Mouse (Mus musculus) midbrain, postnatal 0 days (tissue): ENCODE measurements around the gene Itga8. TPM values are rescaled to one million over a fixed set of nuclear protein-coding genes. Genes with fewer than 3 reads are reported as not detected.

Experiments
- ATAC-seq: fragments of 200-750 bp; cut with Nextera tagmentation; 2 replicates; pipeline ENCODE4 v1.8.0; 2017; ENCODE audit warnings: moderate number of reproducible peaks, mild to moderate bottlenecking, moderate TSS enrichment, moderate library complexity; ENCODE audit not compliant: low FRiP score
- DNase-seq: peaks from one replicate; pipeline ENCODE4 v3.0.0-alpha.2; 2015; ENCODE audit warnings: low spot score
- H3K27ac ChIP-seq: fragments of 300-500 bp; sonication (generic); 2 replicates; pipeline ENCODE4 v1.5.1; 2014; ENCODE audit warnings: low read depth, mild to moderate bottlenecking, low read length, mixed read lengths
- H3K27me3 ChIP-seq: fragments of 300-500 bp; sonication (generic); 2 replicates; pipeline ENCODE4 v1.6.1; 2014; ENCODE audit warnings: low read length, control low read depth, mixed read lengths; ENCODE audit not compliant: insufficient read depth
- H3K36me3 ChIP-seq: fragments of 300-500 bp; sonication (generic); 2 replicates; pipeline ENCODE4 v1.6.1; 2014; ENCODE audit warnings: low read length, control low read depth, mixed read lengths; ENCODE audit not compliant: insufficient read depth
- H3K4me1 ChIP-seq: fragments of 300-500 bp; sonication (generic); 2 replicates; pipeline ENCODE4 v1.6.1; 2014; ENCODE audit warnings: mild to moderate bottlenecking, control low read depth, antibody characterized with exemption, low read length, mixed read lengths; ENCODE audit not compliant: insufficient read depth
- H3K4me2 ChIP-seq: fragments of 300-500 bp; sonication (generic); 2 replicates; pipeline ENCODE4 v1.6.1; 2014; ENCODE audit warnings: low read depth, mild to moderate bottlenecking, low read length, mixed read lengths; ENCODE audit not compliant: poor library complexity, severe bottlenecking
- H3K4me3 ChIP-seq: fragments of 300-500 bp; sonication (generic); 2 replicates; pipeline ENCODE4 v1.5.1; 2014; ENCODE audit warnings: low read depth, mild to moderate bottlenecking, low read length, moderate library complexity
- H3K9ac ChIP-seq: fragments of 300-500 bp; sonication (generic); replicated peaks from 2 replicates; pipeline ENCODE4 v1.6.1; 2014; ENCODE audit warnings: mild to moderate bottlenecking, low read length, moderate library complexity, mixed read lengths; ENCODE audit not compliant: poor library complexity, severe bottlenecking
- H3K9me3 ChIP-seq: fragments of 300-500 bp; sonication (generic); 2 replicates; pipeline ENCODE4 v1.6.1; 2016; ENCODE audit warnings: low read length, control low read depth
- CTCF ChIP-seq: IDR thresholded peaks from 2 replicates; pipeline ENCODE4 v1.5.1; 2016; ENCODE audit warnings: antibody characterized with exemption, mild to moderate bottlenecking
- WGBS: fragments of 180-500 bp; shearing (Covaris S2); extraction: QIAGEN DNeasy Blood & Tissue Kit; methylation state at CpG from one replicate; pipeline ENCODE4 v1.1.7; 2014; 5-methylcytosine and 5-hydroxymethylcytosine counted together
- polyA plus RNA-seq: library from polyadenylated mRNA; unstranded; fragments of >200 nt; fragmentation: Nextera tagmentation; extraction: Ambion mirVana; gene quantifications from 2 replicates; pipeline ENCODE4 v1.2.1, GENCODE M21; 2015
- total RNA-seq: library from RNA; depleted of rRNA; stranded (reverse); fragments of >200 nt; gene quantifications from 2 replicates; pipeline ENCODE4 v1.2.3, GENCODE M21; 2014

The Itga8 gene
- total and polyA plus RNA-seq, 2 experiments from 2014 or later, result 1.3 to 5.4 TPM

- peak; percentile 48 for DNase-seq
- Histone ChIP-seq H3K4me3 (no peak overlapping the region), H3K9ac (no peak overlapping the region), H3K9me3 (no peaks in the 10 kb centered on the region), H3K27me3 (no peaks in the 10 kb centered on the region), H3K36me3 (no peaks in the 10 kb centered on the region), H3K4me1 (peaks cover 2% of the 10 kb centered on the region; the same call in 1 of the 2 replicates), H3K4me2 (peak overlapping the region; percentile 45; the same call in 1 of the 2 replicates), H3K27ac (no peak overlapping the region)
- no peak for ATAC-seq
- WGBS, result 20% methylated on average over 8 of the region's 8 CpGs
- no peak for TF ChIP-seq CTCF
Observed at GRCm38 (mm10) chr2:12328355-12329067, 26.8 kb upstream of the Itga8 start.

DNA sequence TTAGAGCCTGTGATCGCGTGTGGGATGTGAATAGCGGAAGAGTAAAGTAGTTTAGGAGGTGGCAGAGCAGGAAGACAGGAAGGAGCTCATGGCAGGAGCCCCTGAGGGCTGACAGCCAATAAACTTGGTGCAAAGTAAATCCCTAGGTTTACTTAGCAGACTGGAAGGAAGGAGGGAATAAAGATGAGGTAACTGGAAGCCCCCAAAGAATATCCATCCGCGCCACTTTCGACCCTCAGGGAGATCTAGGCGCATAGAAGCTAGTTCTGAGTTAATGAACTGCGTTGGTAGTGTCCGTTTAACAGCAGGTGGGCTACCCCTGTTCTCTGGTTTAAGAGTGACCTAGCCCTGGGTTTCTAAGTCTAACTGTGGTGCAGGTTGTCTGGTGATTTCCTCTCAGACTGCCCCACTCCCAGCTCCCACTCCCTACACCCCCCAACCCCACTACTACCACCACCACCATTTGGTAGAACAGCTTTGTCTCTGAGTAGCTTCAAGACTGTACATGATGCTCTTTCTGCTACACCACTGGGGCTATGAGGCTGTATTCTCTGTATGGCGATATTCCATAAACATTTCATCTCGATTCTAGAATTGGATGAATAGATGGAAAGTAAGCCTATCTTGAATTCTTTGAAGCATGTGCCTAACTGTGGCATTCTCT lies 26.1 kb upstream of the Itga8 start:
- Histone ChIP-seq H3K27me3 (no peaks in the 10 kb centered on the region), H3K9ac (no peak overlapping the region), H3K4me2 (peak overlapping the region; percentile 45), H3K27ac (no peak overlapping the region), H3K9me3 (no peaks in the 10 kb centered on the region), H3K36me3 (no peaks in the 10 kb centered on the region), H3K4me1 (peaks cover 2% of the 10 kb centered on the region; the same call in 1 of the 2 replicates), H3K4me3 (peak overlapping the region; percentile 23)
- no peak for TF ChIP-seq CTCF
- ATAC-seq (0 out of 2 replicates have a peak, but pooled peaks have one; percentile 28), DNase-seq (no peak)
- 37% methylated on average over 11 of the region's 11 CpGs for WGBS

DNA sequence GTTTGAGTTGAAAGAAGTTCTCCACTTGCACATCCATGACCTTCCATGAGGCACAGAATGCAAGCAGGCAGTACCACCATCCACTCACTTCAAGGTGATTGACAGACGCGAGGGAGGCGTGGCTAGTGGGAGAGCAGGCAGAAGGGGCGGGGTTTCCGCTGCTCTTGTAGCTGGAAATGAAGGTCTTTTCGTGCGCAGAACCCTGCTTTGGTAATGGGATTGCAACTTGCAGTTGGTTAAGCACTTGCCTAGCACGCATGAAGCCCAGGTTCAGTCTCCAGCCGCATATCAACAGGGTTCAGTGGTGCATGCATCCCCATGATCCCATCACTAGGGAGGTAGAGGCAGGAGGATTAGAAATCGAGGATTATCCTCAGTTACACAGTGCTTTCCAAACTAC lies 25.5 kb upstream of the Itga8 start:
- H3K9me3 ChIP-seq, result no peaks in the 10 kb centered on the region
- 17% methylated on average over 10 of the region's 10 CpGs for WGBS
- DNase-seq (peak; percentile 47), ATAC-seq (peak; percentile 57; the same call in 1 of the 2 replicates)
- H3K4me3 ChIP-seq, result peak overlapping the region; percentile 23
- H3K27ac ChIP-seq, result no peak overlapping the region
- H3K27me3 ChIP-seq, result no peaks in the 10 kb centered on the region
- TF ChIP-seq CTCF, result no peak
- H3K4me1 ChIP-seq, result peaks cover 2% of the 10 kb centered on the region; the same call in 1 of the 2 replicates
- H3K4me2 ChIP-seq, result peak overlapping the region; percentile 45
- H3K36me3 ChIP-seq, result no peaks in the 10 kb centered on the region
- H3K9ac ChIP-seq, result no peak overlapping the region

- Histone ChIP-seq H3K9ac (no peak overlapping the region), H3K9me3 (no peaks in the 10 kb centered on the region), H3K4me3 (no peak overlapping the region), H3K4me1 (peaks cover 2% of the 10 kb centered on the region; the same call in 1 of the 2 replicates), H3K4me2 (no peak overlapping the region), H3K36me3 (no peaks in the 10 kb centered on the region), H3K27me3 (no peaks in the 10 kb centered on the region), H3K27ac (no peak overlapping the region)
- no peak for TF ChIP-seq CTCF
- ATAC-seq (no peak), DNase-seq (no peak)
- WGBS, result 86% methylated on average over 2 of the region's 2 CpGs
Observed at GRCm38 (mm10) chr2:12325868-12326267, 24.1 kb upstream of the Itga8 start.

- no peak for DNase-seq
- no peaks in the 10 kb centered on the region for H3K9me3 ChIP-seq
- 79% methylated on average over 6 of the region's 6 CpGs for WGBS
Observed at GRCm38 (mm10) chr2:12325417-12325816, 23.7 kb upstream of the Itga8 start.

GRCm38 (mm10) chr2:12320914-12321313 lies 19.2 kb upstream of the Itga8 start:
- 88% methylated on average over 4 of the region's 4 CpGs for WGBS
- no peaks in the 10 kb centered on the region for H3K9me3 ChIP-seq
- H3K27ac ChIP-seq, result no peak overlapping the region
- TF ChIP-seq CTCF, result no peak
- no peak overlapping the region for H3K4me3 ChIP-seq
- ATAC-seq, result no peak
- no peak for DNase-seq
- H3K4me1 ChIP-seq, result no peaks in the 10 kb centered on the region
- no peaks in the 10 kb centered on the region for H3K36me3 ChIP-seq
- H3K4me2 ChIP-seq, result no peak overlapping the region
- no peaks in the 10 kb centered on the region for H3K27me3 ChIP-seq
- no peak overlapping the region for H3K9ac ChIP-seq

More at GRCm38 (mm10) chr2:12325417-12325816, 23.7 kb upstream of the Itga8 start:
- TF ChIP-seq CTCF, result no peak
- H3K9ac ChIP-seq, result no peak overlapping the region
- H3K4me2 ChIP-seq, result no peak overlapping the region
- H3K4me1 ChIP-seq, result peaks cover 2% of the 10 kb centered on the region; the same call in 1 of the 2 replicates
- ATAC-seq, result no peak
- H3K4me3 ChIP-seq, result no peak overlapping the region
- H3K27me3 ChIP-seq, result no peaks in the 10 kb centered on the region
- no peaks in the 10 kb centered on the region for H3K36me3 ChIP-seq
- no peak overlapping the region for H3K27ac ChIP-seq
